Mouse (Mus musculus) adrenal gland, postnatal 36 days (tissue): ENCODE results near the gene Olfr1239. TPM values are rescaled to one million over a fixed set of nuclear protein-coding genes. Genes with fewer than 3 reads are reported as not detected.

Experiments used
- DNase-seq, 2 experiments: peaks; one replicate each; pipeline ENCODE4 v3.0.0; 2021; ENCODE audit warnings: mixed read lengths in 1 of 2
- long read RNA-seq, 2 experiments: library from polyadenylated mRNA; stranded (forward); transcript quantifications; one replicate each; pipeline ENCODE4 v2.0.0; 2021; ENCODE audit warnings: borderline sequencing depth in 2 of 2
- total RNA-seq, 2 experiments: library from RNA; stranded (reverse); gene quantifications; 2 replicates each; pipeline ENCODE4 v1.2.3; 2021

Gene Olfr1239
- total RNA-seq: not detected
- long read RNA-seq, experiment 1: 0 reads
- long read RNA-seq, experiment 2: 0 reads

DNA sequence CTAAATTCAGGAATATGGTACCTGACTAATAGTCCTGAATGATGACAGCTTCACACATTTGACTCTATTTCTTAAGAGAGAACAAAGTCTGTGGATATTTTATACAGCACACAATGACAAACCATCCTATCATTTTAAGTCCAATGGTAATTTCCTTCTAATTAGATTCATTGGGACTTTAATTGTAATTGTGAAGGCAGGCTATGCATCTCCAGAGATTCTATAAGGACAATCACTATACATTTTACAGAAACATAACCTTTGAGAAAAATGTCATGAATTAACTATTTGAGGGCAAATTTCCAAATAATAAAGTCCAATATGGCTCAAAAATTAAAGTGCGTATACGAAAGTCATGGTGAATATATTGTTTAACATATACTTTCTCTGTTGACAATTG lies at the start of gene Olfr1239:
Olfr1239 (minus strand) TSS at position 101 of the 400 bp plus-strand sequence.
- no peak for DNase-seq

DNA sequence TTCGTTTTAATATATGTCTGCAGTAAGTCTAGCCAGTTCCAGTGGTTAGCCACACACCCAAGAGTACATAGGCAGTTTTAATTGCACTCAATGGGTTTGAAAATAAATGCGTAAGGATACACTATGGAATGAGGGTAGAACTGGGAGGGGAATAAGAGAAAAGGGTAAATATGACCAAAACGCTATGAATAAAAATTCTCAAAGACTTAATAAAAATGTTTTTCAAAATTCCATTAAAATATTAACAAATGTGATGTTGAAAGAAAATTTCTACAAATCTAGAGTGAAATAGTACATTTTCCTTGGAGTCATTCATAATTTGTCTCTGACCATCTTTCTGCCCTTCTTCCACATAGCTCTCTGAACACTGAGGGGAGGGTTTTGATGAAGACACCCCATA lies 22.7 kb upstream of the Olfr1239 start, which contains the start of gene Olfr1240:
Olfr1240 (minus strand) TSS at position 101 of the 400 bp plus-strand sequence.
- DNase-seq: no peak

DNA sequence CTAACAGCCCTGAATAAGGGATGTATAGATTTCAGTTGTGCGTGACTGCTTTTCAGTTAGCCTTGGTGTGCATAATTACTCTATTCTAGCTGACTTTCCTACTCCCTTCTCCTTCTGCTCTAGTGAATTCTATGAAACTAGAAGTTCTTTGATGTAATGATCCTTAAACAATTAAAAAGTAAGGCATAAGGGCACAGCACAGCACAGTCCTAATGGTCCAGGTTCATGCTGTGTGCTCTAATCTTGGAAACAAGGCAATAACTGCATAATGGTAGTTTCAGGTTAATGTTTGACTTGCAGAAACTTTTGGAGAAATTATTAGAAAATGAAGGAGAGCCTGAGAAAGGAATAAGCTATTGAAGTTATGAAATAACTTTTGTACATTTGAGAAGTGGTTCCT lies 5.7 kb downstream of the Olfr1239 start:
- DNase-seq: no peak

- DNase-seq: no peak
These were observed 10.6 kb downstream of the Olfr1239 start, which contains the start of gene Olfr1238 for GRCm38 (mm10) chr2:89409576-89409975. Gene Olfr1238, minus strand, starts transcription at chr2:89409676.

DNA sequence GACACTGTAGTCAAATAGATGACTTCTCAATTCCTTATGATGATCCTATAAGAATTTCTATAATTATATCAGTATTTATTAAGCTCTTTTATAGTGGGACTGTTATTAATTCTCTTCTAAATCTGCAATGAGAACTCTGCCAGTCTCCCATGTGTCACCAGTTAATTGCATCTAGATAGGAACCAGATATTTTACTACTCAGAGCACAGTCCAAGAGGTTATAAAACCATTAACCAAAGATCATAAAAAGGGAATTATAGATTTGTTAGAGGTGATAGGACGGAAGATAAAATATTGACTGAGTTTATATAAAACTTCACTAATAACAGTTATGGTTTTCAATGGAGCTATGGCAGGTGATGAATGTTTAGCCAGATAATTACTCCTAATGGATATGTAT lies 19.3 kb downstream of the Olfr1239 start:
- no peak for DNase-seq

Other genes with a start within 250 kb of the Olfr1239 start
- not detected for gene Olfr1225, start 245.7 kb downstream of the Olfr1239 start, total RNA-seq
- not detected for gene Olfr1226, start 220.4 kb downstream of the Olfr1239 start, total RNA-seq
- gene Olfr1228, start 166.3 kb downstream of the Olfr1239 start, total RNA-seq: not detected
- not detected for gene Olfr1229, start 132.4 kb downstream of the Olfr1239 start, total RNA-seq
- gene Olfr1230, start 123.1 kb downstream of the Olfr1239 start, total RNA-seq: not detected
- gene Olfr1231, start 113.3 kb downstream of the Olfr1239 start, total RNA-seq: not detected
- gene Olfr1232, start 90.7 kb downstream of the Olfr1239 start, total RNA-seq: not detected
- not detected for gene Olfr1233, start 78.0 kb downstream of the Olfr1239 start, total RNA-seq
- gene Olfr1234, start 55.5 kb downstream of the Olfr1239 start, total RNA-seq: not detected
- gene Olfr1238, start 10.7 kb downstream of the Olfr1239 start, total RNA-seq: not detected
- not detected for gene Olfr1240, start 22.6 kb upstream of the Olfr1239 start, total RNA-seq
- gene Olfr1241, start 66.7 kb upstream of the Olfr1239 start, total RNA-seq: not detected
- not detected for gene Olfr1242, start 77.9 kb upstream of the Olfr1239 start, total RNA-seq
- not detected for gene Olfr1243, start 111.1 kb upstream of the Olfr1239 start, total RNA-seq
- not detected for gene Olfr1245, start 158.0 kb upstream of the Olfr1239 start, total RNA-seq
- gene Olfr1246, start 172.8 kb upstream of the Olfr1239 start, total RNA-seq: not detected
- gene Olfr1247, start 193.7 kb upstream of the Olfr1239 start, total RNA-seq: not detected
- gene Olfr1248, start 197.8 kb upstream of the Olfr1239 start, total RNA-seq: not detected
- gene Olfr1249, start 214.6 kb upstream of the Olfr1239 start, total RNA-seq: not detected
- gene Olfr1250, start 241.1 kb upstream of the Olfr1239 start, total RNA-seq: not detected